Mouse (Mus musculus): Measurements from ENCODE around the gene Mrpl47. TPM values are rescaled to one million over a fixed set of nuclear protein-coding genes. Genes with fewer than 3 reads are reported as not detected.

Mrpl47 gene
- polyA plus RNA-seq, 1 experiment from 2014 or later, result 46.7 TPM

- Histone ChIP-seq H3K4me1 (ENCODE audit: control insufficient read depth, insufficient read depth, low read length) (no peaks in the 10 kb centered on the region), H3K9ac (ENCODE audit: low read length) (no peak overlapping the region), H3K4me3 (ENCODE audit: low read depth, low read length) (no peak overlapping the region), H3K9me3 (ENCODE audit: control insufficient read depth, low read length) (no peaks in the 10 kb centered on the region), H3K4me2 (no peak overlapping the region), H3K36me3 (ENCODE audit: control insufficient read depth, insufficient read depth, low read length) (no peaks in the 10 kb centered on the region), H3K27ac (ENCODE audit: low read depth, low read length) (no peak overlapping the region), H3K27me3 (ENCODE audit: control insufficient read depth, insufficient read depth, low read length) (no peaks in the 10 kb centered on the region)
- 83% methylated on average over 12 of the region's 12 CpGs for WGBS
- DNase-seq (ENCODE audit: low spot score, missing footprints) (no peak), ATAC-seq (ENCODE audit: low FRiP score) (no peak)
Observed at GRCm38 (mm10) chr3:32694737-32695582, 42.4 kb downstream of the Mrpl47 start.

GRCm38 (mm10) chr3:32694211-32694610 lies 43.2 kb downstream of the Mrpl47 start:
- H3K36me3 ChIP-seq (ENCODE audit: control insufficient read depth, insufficient read depth, low read length), result no peaks in the 10 kb centered on the region
- H3K27me3 ChIP-seq (ENCODE audit: control insufficient read depth, insufficient read depth, low read length), result no peaks in the 10 kb centered on the region
- no peak overlapping the region for H3K9ac ChIP-seq (ENCODE audit: low read length)
- H3K4me1 ChIP-seq (ENCODE audit: control insufficient read depth, insufficient read depth, low read length), result no peaks in the 10 kb centered on the region
- DNase-seq (ENCODE audit: low spot score, missing footprints), result no peak
- H3K9me3 ChIP-seq (ENCODE audit: control insufficient read depth, low read length), result no peaks in the 10 kb centered on the region
- H3K27ac ChIP-seq (ENCODE audit: low read depth, low read length), result no peak overlapping the region
- no peak overlapping the region for H3K4me2 ChIP-seq
- WGBS, result 50% methylated on average over 5 of the region's 5 CpGs
- ATAC-seq (ENCODE audit: low FRiP score), result no peak
- no peak overlapping the region for H3K4me3 ChIP-seq (ENCODE audit: low read depth, low read length)

DNA sequence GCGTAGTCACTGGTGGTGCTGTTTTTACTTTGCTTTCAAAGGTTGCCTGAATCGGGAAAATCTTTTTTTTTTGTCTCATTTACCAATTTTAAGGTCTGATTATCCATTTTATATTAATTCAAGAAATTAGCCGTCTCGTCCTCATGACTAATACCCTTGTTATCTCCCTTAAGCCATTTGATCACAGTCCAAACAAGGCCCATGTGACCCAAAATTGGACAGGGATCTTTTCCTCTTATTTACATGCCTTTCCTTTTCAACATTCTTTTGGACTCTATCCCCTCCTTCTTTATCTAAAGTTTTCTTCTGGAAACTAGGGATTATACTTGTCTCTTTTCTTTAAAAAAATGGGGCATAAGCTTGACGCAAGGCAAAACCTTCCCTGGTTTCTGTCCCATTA lies 45.6 kb downstream of the Mrpl47 start:
- Histone ChIP-seq H3K27ac (ENCODE audit: low read depth, low read length) (no peak overlapping the region), H3K4me1 (ENCODE audit: control insufficient read depth, insufficient read depth, low read length) (no peaks in the 10 kb centered on the region), H3K4me2 (no peak overlapping the region), H3K4me3 (ENCODE audit: low read depth, low read length) (no peak overlapping the region), H3K27me3 (ENCODE audit: control insufficient read depth, insufficient read depth, low read length) (no peaks in the 10 kb centered on the region), H3K9ac (ENCODE audit: low read length) (no peak overlapping the region), H3K36me3 (ENCODE audit: control insufficient read depth, insufficient read depth, low read length) (no peaks in the 10 kb centered on the region), H3K9me3 (ENCODE audit: control insufficient read depth, low read length) (no peaks in the 10 kb centered on the region)
- 79% methylated on average over 5 of the region's 5 CpGs for WGBS
- no peak for ATAC-seq (ENCODE audit: low FRiP score)
- no peak for DNase-seq (ENCODE audit: low spot score, missing footprints)

GRCm38 (mm10) chr3:32690901-32691300 lies 46.5 kb downstream of the Mrpl47 start:
- no peak for ATAC-seq (ENCODE audit: low FRiP score)
- Histone ChIP-seq H3K9me3 (ENCODE audit: control insufficient read depth, low read length) (no peaks in the 10 kb centered on the region), H3K27me3 (ENCODE audit: control insufficient read depth, insufficient read depth, low read length) (no peaks in the 10 kb centered on the region), H3K9ac (ENCODE audit: low read length) (no peak overlapping the region), H3K4me2 (no peak overlapping the region), H3K27ac (ENCODE audit: low read depth, low read length) (no peak overlapping the region), H3K4me3 (ENCODE audit: low read depth, low read length) (no peak overlapping the region), H3K36me3 (ENCODE audit: control insufficient read depth, insufficient read depth, low read length) (no peaks in the 10 kb centered on the region), H3K4me1 (ENCODE audit: control insufficient read depth, insufficient read depth, low read length) (no peaks in the 10 kb centered on the region)
- 71% methylated on average over 1 of the region's 1 CpGs for WGBS
- DNase-seq (ENCODE audit: low spot score, missing footprints), result no peak

DNA sequence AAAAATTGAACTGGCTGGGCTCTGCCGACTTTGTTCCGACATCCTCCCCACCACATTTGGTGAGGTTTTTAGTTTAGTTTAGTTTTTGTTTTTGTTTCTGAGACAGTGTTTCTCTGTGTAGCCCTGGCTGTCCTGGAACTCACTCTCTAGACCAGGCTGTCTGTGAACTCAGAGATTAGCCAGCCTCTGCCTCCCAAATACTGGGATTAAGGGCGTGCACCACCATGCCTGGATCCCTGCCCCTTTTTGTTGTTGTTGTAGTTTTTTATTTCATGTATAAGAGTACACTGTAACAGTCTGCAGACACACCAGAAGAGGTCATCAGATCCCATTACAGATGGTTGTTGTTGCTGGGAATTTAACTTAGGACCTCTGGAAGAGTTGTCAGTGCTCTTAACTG lies 47.4 kb downstream of the Mrpl47 start:
- Histone ChIP-seq H3K36me3 (ENCODE audit: control insufficient read depth, insufficient read depth, low read length) (no peaks in the 10 kb centered on the region), H3K4me1 (ENCODE audit: control insufficient read depth, insufficient read depth, low read length) (no peaks in the 10 kb centered on the region), H3K27me3 (ENCODE audit: control insufficient read depth, insufficient read depth, low read length) (no peaks in the 10 kb centered on the region), H3K9me3 (ENCODE audit: control insufficient read depth, low read length) (no peaks in the 10 kb centered on the region), H3K9ac (ENCODE audit: low read length) (no peak overlapping the region), H3K4me2 (no peak overlapping the region), H3K4me3 (ENCODE audit: low read depth, low read length) (no peak overlapping the region), H3K27ac (ENCODE audit: low read depth, low read length) (no peak overlapping the region)
- no peak for ATAC-seq (ENCODE audit: low FRiP score)
- WGBS, result 91% methylated on average over 3 of the region's 3 CpGs
- no peak for DNase-seq (ENCODE audit: low spot score, missing footprints)

GRCm38 (mm10) chr3:32689567-32689999 lies 47.8 kb downstream of the Mrpl47 start:
- Histone ChIP-seq H3K27ac (ENCODE audit: low read depth, low read length) (no peak overlapping the region), H3K27me3 (ENCODE audit: control insufficient read depth, insufficient read depth, low read length) (no peaks in the 10 kb centered on the region), H3K4me2 (no peak overlapping the region), H3K4me3 (ENCODE audit: low read depth, low read length) (no peak overlapping the region), H3K36me3 (ENCODE audit: control insufficient read depth, insufficient read depth, low read length) (no peaks in the 10 kb centered on the region), H3K9ac (ENCODE audit: low read length) (no peak overlapping the region), H3K4me1 (ENCODE audit: control insufficient read depth, insufficient read depth, low read length) (no peaks in the 10 kb centered on the region), H3K9me3 (ENCODE audit: control insufficient read depth, low read length) (no peaks in the 10 kb centered on the region)
- DNase-seq (ENCODE audit: low spot score, missing footprints), result no peak
- 88% methylated on average over 9 of the region's 9 CpGs for WGBS
- ATAC-seq (ENCODE audit: low FRiP score), result no peak

DNA sequence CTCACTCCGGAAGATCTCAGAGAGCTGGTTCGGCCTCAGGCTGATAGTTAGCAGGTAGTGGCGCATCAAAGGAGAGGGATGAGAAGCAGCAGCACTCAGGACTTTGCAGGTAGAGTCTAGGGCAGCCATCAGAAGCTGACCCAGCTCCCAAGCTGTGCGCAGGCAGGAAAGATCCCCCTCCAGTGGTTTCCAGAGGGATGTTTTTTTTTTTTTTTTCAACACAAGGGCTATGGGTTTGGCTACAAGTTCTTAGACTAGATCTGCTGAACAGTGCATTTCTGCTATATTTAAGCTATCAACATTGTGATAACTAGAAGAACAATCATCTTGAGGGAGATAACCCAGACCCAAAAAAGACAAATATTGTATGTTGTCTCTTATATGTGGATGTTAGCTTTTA lies 50.2 kb downstream of the Mrpl47 start:
- H3K27me3 ChIP-seq (ENCODE audit: control insufficient read depth, insufficient read depth, low read length), result no peaks in the 10 kb centered on the region
- ATAC-seq (ENCODE audit: low FRiP score), result no peak

DNA sequence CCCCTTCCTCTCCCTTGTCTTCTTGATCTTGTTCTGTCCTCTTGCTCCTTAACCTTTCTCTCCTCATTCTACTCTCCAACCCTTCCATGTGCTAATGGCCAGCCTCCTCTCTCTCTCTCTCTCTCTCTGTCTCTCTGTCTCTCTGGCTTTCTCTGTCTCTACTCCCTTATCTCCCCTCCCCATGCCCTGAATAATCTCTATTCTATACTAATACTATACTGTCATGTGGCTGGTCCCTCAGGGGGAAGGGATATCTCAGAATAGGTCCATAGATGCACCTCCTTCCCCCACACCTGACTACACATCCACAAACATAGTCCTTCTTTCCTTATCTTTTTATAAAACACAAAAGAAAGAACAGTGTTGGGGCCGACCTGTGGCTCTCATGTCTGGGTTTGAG lies 50.9 kb downstream of the Mrpl47 start:
- Histone ChIP-seq H3K36me3 (ENCODE audit: control insufficient read depth, insufficient read depth, low read length) (no peaks in the 10 kb centered on the region), H3K27me3 (ENCODE audit: control insufficient read depth, insufficient read depth, low read length) (no peaks in the 10 kb centered on the region), H3K27ac (ENCODE audit: low read depth, low read length) (no peak overlapping the region), H3K4me3 (ENCODE audit: low read depth, low read length) (no peak overlapping the region), H3K9ac (ENCODE audit: low read length) (no peak overlapping the region), H3K4me1 (ENCODE audit: control insufficient read depth, insufficient read depth, low read length) (no peaks in the 10 kb centered on the region), H3K9me3 (ENCODE audit: control insufficient read depth, low read length) (no peaks in the 10 kb centered on the region), H3K4me2 (no peak overlapping the region)
- ATAC-seq (ENCODE audit: low FRiP score), result no peak
- no peak for DNase-seq (ENCODE audit: low spot score, missing footprints)
- 64% methylated on average over 1 of the region's 1 CpGs for WGBS

More for the DNA sequence above, 50.2 kb downstream of the Mrpl47 start:
- Histone ChIP-seq H3K4me1 (ENCODE audit: control insufficient read depth, insufficient read depth, low read length) (no peaks in the 10 kb centered on the region), H3K9me3 (ENCODE audit: control insufficient read depth, low read length) (no peaks in the 10 kb centered on the region), H3K4me3 (ENCODE audit: low read depth, low read length) (no peak overlapping the region), H3K9ac (ENCODE audit: low read length) (no peak overlapping the region), H3K4me2 (no peak overlapping the region), H3K36me3 (ENCODE audit: control insufficient read depth, insufficient read depth, low read length) (no peaks in the 10 kb centered on the region), H3K27ac (ENCODE audit: low read depth, low read length) (no peak overlapping the region)
- 82% methylated on average over 4 of the region's 4 CpGs for WGBS
- DNase-seq (ENCODE audit: low spot score, missing footprints), result no peak

- no peak for ATAC-seq (ENCODE audit: low FRiP score)
- Histone ChIP-seq H3K9ac (ENCODE audit: low read length) (no peak overlapping the region), H3K27ac (ENCODE audit: low read depth, low read length) (no peak overlapping the region), H3K4me1 (ENCODE audit: control insufficient read depth, insufficient read depth, low read length) (no peaks in the 10 kb centered on the region), H3K27me3 (ENCODE audit: control insufficient read depth, insufficient read depth, low read length) (no peaks in the 10 kb centered on the region), H3K4me3 (ENCODE audit: low read depth, low read length) (no peak overlapping the region), H3K36me3 (ENCODE audit: control insufficient read depth, insufficient read depth, low read length) (no peaks in the 10 kb centered on the region), H3K9me3 (ENCODE audit: control insufficient read depth, low read length) (no peaks in the 10 kb centered on the region), H3K4me2 (no peak overlapping the region)
- WGBS, result 93% methylated on average over 3 of the region's 3 CpGs
- DNase-seq (ENCODE audit: low spot score, missing footprints), result no peak
Observed at GRCm38 (mm10) chr3:32684631-32685030, 52.8 kb downstream of the Mrpl47 start.
